Mouse (Mus musculus): ENCODE measurements around the gene Hivep1.

GRCm38 (mm10) chr13:42064257-42064656 is 12.4 kb downstream of the Hivep1 start:
- no peak for TF ChIP-seq CTCF (conservative IDR thresholded peaks at IDR 0.05; ENCODE audit: insufficient read depth, insufficient read length, low read depth, low read length)
- TF ChIP-seq POLR2A (IDR thresholded peaks at IDR 0.05; ENCODE audit: low read depth, low read length), result no peak

Data from kidney, adult 2 months (tissue).